Mouse (Mus musculus) embryo, embryonic 11 days (tissue): ENCODE measurements around the gene Hoxc4.

ENCODE experiments used
- DNase-seq: peaks from one replicate; pipeline ENCODE4 v3.0.0-alpha.2; 2015

Hoxc4 gene

DNA sequence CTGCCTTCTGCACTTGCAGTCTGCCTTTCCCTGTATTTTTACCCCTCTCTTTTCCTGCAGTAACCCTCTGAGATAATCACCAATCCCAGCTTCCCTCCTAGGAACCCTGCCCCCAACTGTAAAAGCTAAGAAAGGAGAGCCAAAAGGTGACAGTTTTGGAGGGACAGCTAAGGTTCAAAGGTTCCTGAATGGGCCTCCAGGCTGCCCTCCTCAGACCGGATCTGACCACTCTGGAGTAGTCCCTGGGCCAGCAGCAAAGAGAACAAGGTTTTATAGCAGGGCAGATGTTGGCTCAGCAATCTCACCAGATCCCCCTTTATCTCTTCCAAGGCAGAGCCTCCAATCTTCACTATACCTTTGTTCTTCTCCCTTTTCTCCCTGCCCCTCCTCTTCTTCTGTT is 23.5 kb downstream of the Hoxc4 start:
- no peak for DNase-seq

DNA sequence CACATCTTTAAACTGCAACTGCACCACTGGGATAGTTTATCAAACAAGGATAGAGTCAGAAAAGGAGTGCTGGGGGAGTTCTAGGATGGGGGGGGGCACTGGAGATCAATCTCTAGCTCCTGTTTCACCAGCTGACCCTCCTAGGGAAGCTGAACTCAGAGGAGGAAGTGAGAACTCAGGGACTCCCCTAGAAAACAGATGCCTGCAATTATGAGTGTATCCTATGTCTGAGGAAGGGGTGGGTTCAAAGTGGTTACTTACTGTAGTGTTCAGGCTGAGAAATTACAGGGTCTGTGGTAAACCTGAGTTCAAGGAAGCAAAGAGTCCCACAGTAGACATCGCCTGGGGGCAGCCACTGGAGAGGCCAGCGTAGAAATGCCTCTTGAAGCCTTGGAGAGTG is 32.9 kb downstream of the Hoxc4 start:
- peak; percentile 28 for DNase-seq

- no peak for DNase-seq
Measured at GRCm38 (mm10) chr15:103053210-103053609, 34.5 kb downstream of the Hoxc4 start.

DNA sequence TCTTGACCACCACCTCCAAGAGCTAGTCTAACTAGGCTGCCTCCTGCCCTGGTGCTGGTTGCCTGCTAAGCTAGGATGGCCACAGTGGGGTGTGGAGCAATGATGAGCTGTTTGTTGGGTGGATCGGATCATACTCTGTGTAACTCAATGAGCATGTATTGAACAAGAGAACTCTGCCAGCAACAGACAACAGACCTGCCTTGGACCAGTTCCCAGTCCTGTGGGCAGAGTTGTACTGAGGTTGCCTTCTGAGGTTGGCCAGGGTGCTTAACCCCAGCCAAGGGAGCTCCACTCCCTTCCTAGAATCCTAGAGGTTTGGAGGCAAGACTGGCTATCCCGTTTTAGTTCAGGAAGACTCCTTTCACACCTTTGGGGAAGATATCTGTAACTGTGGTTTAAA is 37.7 kb downstream of the Hoxc4 start:
- DNase-seq = no peak

- DNase-seq = peak; percentile 64
Measured at GRCm38 (mm10) chr15:103058715-103059114, 40.0 kb downstream of the Hoxc4 start.

DNA sequence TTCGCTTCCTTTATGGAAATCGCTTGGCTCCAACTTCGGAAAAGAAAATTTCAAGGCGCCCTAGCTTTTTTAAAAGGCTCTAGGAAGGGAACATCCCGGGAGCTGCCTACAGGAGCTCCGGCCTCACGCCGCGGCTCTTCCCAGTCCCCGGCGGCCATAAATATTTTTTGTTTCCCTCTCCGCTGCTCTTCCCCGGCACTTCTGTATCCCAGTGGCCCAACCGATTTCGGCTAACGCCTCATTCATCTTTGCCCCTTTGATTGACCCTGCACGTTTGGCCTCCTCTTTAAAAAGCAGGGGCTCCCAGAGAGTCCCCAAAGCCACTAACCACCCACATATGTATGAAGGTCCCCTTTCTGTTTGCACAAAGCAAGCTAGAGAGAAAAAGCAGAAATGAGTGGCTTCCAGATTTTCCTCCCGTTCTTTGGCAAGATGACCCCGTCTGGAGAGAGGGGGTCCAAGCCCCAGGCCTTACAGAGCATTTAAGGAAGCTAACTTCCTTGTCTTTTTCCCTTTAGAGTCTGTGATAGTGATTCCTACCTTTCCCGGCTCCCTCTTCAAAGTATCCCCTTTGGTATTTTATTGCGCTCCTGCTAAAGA is 40.8 kb downstream of the Hoxc4 start:
- DNase-seq = peak; percentile 52

- DNase-seq = no peak
Measured at GRCm38 (mm10) chr15:103060021-103060340, 41.2 kb downstream of the Hoxc4 start.

DNA sequence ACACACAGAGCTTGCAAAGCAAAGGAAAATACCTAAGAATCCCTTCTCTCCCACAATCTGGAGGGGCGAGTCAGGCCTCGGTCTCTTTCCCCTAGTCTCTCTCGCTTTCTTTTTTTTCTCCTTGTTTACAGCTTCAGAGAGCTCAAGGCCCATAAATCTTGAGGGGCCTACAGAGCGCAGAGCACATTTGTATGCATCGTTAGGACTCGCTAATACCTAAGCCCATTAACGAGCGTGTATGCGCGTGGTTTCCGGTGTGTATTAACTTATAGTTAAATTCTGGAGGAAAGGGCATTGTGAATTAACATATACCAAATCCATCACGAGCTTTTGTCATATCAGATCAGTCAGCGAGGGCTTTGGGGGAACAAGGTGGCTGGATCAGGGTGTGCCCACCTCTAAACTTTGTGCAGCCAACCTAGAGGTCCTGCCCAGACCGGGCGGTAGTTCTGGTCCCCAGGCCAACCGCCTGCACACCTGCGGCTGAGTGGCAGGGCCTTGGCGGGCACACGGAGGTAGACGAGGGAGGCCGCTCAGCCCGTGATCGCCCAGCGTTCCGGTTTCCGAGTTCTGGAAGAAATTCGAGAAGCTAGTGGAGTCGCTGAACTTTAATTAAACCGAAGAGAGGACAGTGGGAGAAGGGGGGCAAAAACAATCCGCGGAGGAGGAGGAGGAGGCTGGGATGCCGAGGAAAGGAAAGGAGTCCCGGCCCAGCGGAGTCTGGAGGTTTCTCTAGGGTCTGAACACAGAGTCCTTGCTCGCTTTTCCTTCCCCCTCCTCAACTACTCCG is 41.8 kb downstream of the Hoxc4 start:
- DNase-seq = peak; percentile 74

GRCm38 (mm10) chr15:103061131-103061825 is 42.5 kb downstream of the Hoxc4 start:
- DNase-seq = peak; percentile 89

GRCm38 (mm10) chr15:103061988-103062387 is 43.3 kb downstream of the Hoxc4 start:
- DNase-seq = peak; percentile 28

- peak; percentile 77 for DNase-seq
Measured at GRCm38 (mm10) chr15:103065642-103066041, 46.9 kb downstream of the Hoxc4 start.

DNA sequence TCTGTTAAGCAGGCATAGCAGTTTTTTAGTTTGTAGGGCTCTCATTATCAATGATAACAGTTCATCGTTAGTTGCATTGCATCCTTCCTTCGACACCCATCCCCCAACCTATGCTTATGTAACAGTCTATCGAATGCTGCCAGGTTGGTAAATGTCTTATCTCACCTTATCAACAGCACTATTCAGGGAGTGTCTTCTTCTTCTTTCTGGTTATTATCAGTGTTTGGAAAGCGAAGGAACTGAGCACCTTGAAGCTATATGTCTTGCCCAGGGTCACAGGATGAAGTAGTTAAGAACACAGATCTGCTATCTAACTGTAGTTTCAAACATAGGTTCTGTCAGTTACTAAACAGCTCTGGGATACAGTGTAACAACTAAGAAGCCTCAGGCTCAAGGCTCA is 49.0 kb downstream of the Hoxc4 start:
- DNase-seq = no peak

DNA sequence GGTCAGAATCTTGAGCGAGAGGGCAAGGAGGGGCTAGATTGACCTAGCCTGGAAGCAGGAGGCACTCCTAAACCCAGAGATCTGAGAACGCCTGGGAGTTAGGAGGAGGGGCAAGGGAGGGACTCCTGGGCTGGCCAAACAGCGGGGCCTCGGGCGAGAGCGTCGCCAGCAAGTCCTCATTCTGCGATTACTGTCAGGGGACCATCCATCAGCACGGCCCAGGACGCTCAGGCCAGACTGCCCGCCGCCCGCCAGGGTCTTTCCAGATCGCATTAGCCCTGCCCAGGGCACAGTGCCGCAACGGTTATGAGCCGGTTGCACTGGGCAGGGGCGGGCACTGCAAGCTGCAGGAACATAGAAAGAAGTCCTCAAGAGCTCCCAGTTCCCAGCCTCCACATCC is 50.4 kb downstream of the Hoxc4 start:
- DNase-seq = peak; percentile 80

GRCm38 (mm10) chr15:103071266-103071665 is 52.5 kb downstream of the Hoxc4 start:
- DNase-seq = no peak

DNA sequence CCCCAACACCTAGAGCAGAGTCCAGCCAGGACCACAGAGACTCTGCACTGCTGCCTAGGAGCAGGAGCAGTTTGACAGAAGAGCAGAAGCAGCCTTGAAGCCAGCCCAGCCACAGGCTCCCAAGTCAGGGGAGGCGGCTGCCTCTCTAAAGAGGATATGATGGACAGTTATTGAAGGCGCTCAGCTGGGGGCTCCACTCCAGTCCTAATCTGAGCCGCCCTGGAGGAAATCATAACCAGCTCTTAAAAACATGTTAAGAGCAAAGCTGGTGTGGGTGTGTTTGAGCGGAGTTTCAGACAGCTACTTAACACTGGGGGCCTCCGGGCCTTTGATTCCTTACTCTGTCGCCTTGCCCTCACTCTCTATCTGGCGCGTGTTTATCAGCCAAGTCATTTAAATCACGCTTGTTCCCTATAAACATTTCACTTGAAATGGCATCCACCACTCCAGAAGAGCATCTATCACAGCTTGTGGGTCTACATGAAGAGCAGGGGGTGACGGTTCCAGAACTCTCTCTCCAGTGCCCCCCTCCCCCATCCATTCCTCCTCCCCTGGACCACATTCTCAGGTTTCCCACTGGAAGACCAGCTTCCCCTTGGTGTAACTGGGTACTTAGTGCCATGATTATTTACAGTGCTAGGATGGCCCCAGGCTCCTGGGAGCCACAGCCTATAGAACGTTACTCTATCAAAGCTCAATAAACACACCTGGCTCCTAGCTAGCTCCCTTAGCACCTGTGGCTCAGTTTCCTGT is 56.1 kb downstream of the Hoxc4 start:
- DNase-seq = peak; percentile 40

DNA sequence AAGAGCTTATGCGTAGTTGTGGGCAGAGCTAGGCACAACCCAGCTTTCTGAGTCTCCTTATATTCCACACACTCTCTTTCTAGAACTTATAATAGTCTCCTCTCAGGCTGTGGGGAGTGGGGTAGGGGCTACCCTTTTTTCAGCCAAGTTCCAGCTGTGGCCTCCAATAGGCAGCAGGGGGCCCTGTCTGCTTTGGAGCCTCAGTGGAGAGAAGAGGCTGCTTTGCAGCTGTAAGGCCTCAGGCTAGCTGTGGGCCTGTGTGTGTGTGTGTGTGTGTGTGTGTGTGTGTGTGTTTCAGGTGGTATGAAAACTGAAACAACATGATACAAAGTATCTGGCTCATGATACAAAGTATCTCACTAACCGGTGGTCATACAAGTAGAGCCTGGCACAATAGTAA is 58.9 kb downstream of the Hoxc4 start:
- DNase-seq = peak; percentile 34

DNA sequence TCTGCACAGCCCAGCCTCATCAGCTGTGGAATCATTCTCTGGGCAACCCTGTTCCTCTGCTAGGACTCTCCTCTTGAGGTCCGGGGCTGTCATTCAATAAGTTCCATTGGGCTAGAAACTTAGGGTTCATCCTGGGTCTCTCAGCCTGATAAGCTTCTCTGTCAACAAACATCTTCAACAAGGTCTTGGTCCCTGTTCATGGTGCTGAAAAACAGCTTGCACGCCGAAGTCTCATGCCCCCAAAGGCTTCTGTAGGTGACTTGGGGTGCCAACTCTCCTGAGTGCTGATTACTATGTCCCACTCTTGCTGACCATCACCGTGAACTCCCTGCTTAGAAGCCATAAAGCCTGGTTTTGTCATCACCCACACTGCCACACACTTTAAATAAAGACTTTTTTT is 63.9 kb downstream of the Hoxc4 start:
- no peak for DNase-seq

DNA sequence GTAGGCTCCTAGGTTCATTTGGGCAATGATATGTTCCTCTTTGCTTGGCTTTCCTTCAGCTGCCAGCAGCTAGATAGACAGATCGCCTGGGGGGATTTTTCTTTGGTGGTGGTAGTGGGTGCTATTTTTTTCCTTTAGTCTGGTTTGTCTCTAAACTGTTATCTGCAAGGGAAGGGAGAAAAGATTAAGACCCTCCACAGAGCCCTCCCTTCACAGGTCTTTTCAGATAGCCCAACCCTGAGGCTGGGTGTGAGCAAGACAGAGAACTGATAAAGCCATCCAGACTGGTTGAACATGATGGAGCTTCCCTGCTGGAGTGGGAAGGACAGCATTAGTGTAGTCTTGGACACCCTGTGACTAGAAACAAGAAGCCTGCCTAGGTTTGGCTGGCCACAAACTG is 64.9 kb downstream of the Hoxc4 start:
- DNase-seq = no peak

- DNase-seq = no peak
Measured at GRCm38 (mm10) chr15:103084944-103085343, 66.2 kb downstream of the Hoxc4 start.

DNA sequence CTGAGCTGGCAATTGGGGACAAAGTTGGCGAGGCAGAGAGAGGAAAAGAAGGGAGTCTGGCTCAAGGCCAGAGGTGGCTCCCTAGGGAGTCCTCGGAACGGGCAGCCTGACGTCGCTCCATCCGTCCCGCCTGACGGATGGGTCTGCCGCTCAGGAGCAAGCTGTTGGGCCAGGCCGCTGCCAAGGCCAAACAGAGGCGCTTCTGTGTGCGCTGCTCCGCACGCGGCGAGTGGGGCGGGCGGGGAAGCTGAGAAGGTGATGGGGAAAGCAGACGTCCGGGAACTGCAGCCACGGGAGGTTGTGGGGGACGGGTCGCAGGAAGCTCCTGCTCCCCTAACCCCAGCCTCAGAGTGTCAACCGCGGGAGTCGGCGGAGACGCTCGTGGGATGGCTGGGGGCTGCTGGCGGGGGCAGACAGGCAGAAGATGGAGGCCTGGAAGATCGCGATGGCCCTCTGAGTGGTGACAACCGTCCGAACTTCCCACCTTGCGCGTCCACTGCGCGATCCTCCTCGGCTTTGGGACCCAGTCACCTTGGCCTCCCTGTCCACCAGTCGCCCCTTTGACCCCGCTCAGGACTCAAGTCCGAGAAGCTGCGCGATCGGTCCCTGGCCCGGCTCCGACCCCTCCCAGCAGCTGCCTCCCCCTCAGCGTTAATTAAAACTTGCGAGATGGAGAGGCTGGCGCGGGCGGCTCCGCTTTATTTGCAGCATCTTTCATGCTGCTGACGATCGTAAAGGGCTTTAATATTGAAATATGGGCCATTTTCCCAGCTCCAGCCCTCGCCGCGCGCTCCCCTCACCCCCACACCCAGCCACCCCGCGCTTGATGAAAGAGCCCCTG is 67.3 kb downstream of the Hoxc4 start:
- DNase-seq = peak; percentile 74
